Mouse (Mus musculus) regulatory T cell (primary cell): ENCODE measurements at regions not wholly inside any gene's neighbourhood (a gene's known extent, or its start where the extent isn't known, plus 50 kb on each side); places are given as distances from the start of the nearest gene placed in this dataset.
"Not testable (repeated sequence)": the region's sequence is repeated elsewhere in the genome, so short reads cannot be mapped to it uniquely, and the experiment has no call there.

Experiments
- in situ Hi-C: fragments of 300-600 bp; cut with MboI, MseI; formaldehyde crosslinking; loops from one replicate; pipeline ENCODE4 v1.15.1; 2025; ENCODE audit warnings: high pct_unique_total_duplicates

GRCm38 (mm10) chr5:100309807-100310165 is 106.2 kb downstream of the Sec31a start:
- in situ Hi-C loops = no loop called here

- in situ Hi-C loops = no loop called here
Observed at GRCm38 (mm10) chr5:100309071-100309806, 106.8 kb downstream of the Sec31a start.

GRCm38 (mm10) chr5:100304403-100304802 is 111.6 kb downstream of the Sec31a start:
- in situ Hi-C loops = no loop called here

- in situ Hi-C loops = no loop called here
Observed at GRCm38 (mm10) chr5:100302068-100302775, 113.8 kb downstream of the Sec31a start.

GRCm38 (mm10) chr5:100299141-100299540 is 116.9 kb downstream of the Sec31a start:
- in situ Hi-C loops = no loop called here

GRCm38 (mm10) chr5:100294189-100294588 is 121.8 kb downstream of the Sec31a start:
- in situ Hi-C loops = no loop called here

- in situ Hi-C loops = loop anchor here (5.0 kb wide), 1 partner anchor 1093 kb away; no protein-coding TSS in a partner anchor
Observed at GRCm38 (mm10) chr5:100280215-100280614, 120.6 kb upstream of the Tmem150c start.

- in situ Hi-C loops = no loop called here
Observed at GRCm38 (mm10) chr5:100279474-100279873, 119.9 kb upstream of the Tmem150c start.

GRCm38 (mm10) chr5:100274674-100275073 is 115.1 kb upstream of the Tmem150c start:
- in situ Hi-C loops = no loop called here

- in situ Hi-C loops = not testable (repeated sequence)
Observed at GRCm38 (mm10) chr5:100271975-100272374, 112.4 kb upstream of the Tmem150c start.

- in situ Hi-C loops = no loop called here
Observed at GRCm38 (mm10) chr5:100270841-100271686, 111.5 kb upstream of the Tmem150c start.

- in situ Hi-C loops = no loop called here
Observed at GRCm38 (mm10) chr5:100268111-100268878, 108.7 kb upstream of the Tmem150c start.

- in situ Hi-C loops = no loop called here
Observed at GRCm38 (mm10) chr5:100266671-100267510, 107.3 kb upstream of the Tmem150c start.

- in situ Hi-C loops = no loop called here
Observed at GRCm38 (mm10) chr5:100259803-100260693, 100.4 kb upstream of the Tmem150c start.

- in situ Hi-C loops = no loop called here
Observed at GRCm38 (mm10) chr5:100258952-100259710, 99.5 kb upstream of the Tmem150c start.

GRCm38 (mm10) chr5:100255276-100255675 is 95.7 kb upstream of the Tmem150c start:
- in situ Hi-C loops = no loop called here

GRCm38 (mm10) chr5:100252036-100252435 is 92.4 kb upstream of the Tmem150c start:
- in situ Hi-C loops = no loop called here

- in situ Hi-C loops = no loop called here
Observed at GRCm38 (mm10) chr5:100249757-100250156, 90.1 kb upstream of the Tmem150c start.

- in situ Hi-C loops = no loop called here
Observed at GRCm38 (mm10) chr5:100248611-100249010, 89.0 kb upstream of the Tmem150c start.
